ENCODE assay signal across 8 mouse cellular contexts in genomic region chr12:88709223-88709622, GRCm38 (mm10). TPM values are rescaled to one million over a fixed set of nuclear protein-coding genes. Genes with fewer than 3 reads are reported as not detected.
A peak's percentile ranks its signal among the peaks of the same experiment; 100 is the strongest.
DNase-seq lines count a peak whose midpoint lies in the region; ATAC-seq and TF ChIP-seq lines count a peak whose summit lies in the region.

No protein-coding gene starts in this region.

- ATAC-seq in Patski = no peak
- 0 out of 2 replicates have a peak, but pooled peaks have one; percentile 54 for ATAC-seq in hindbrain, embryonic 13.5 days (ENCODE audit: low FRiP score)
- ATAC-seq in neural tube, embryonic 11.5 days (ENCODE audit: insufficient read depth, low FRiP score, low TSS enrichment) = peak; percentile 74
- ATAC-seq in activated CD4-positive, CD25-positive, alpha-beta regulatory T cell, adult 4 months = no peak

- H3K36me3 ChIP-seq in embryonic facial prominence, embryonic 10.5 days (replicated peaks) = no peaks in the 10 kb centered on the region
- no peaks in the 10 kb centered on the region for H3K36me3 ChIP-seq in hindbrain, embryonic 13.5 days
- H3K36me3 ChIP-seq in neural tube, embryonic 11.5 days (ENCODE audit: control insufficient read depth, insufficient read depth, low read length) = no peaks in the 10 kb centered on the region

- peak in 1 of 2 experiments; percentile 24 for DNase-seq in cerebellum, adult 2 months
- DNase-seq in cerebellum, adult 11-12 months = no peak
- DNase-seq in Patski (ENCODE audit: low read depth, low spot score) (no peak), liver (peak; percentile 68)
- peak; percentile 85 for DNase-seq in embryonic facial prominence, embryonic 10.5 days (ENCODE audit: low spot score)
- peak; percentile 79 for DNase-seq in neural tube, embryonic 11.5 days (ENCODE audit: low spot score)

- H3K27ac ChIP-seq in cerebellum, adult 2 months (ENCODE audit: insufficient read depth, low read length) = no peak overlapping the region
- no peak overlapping the region for H3K27ac ChIP-seq in embryonic facial prominence, embryonic 10.5 days (replicated peaks)
- H3K27ac ChIP-seq in hindbrain, embryonic 13.5 days = no peak overlapping the region
- no peak overlapping the region for H3K27ac ChIP-seq in neural tube, embryonic 11.5 days (ENCODE audit: low read depth, low read length)

- H3K4me2 ChIP-seq in hindbrain, embryonic 13.5 days = no peak overlapping the region
- no peak overlapping the region for H3K4me2 ChIP-seq in neural tube, embryonic 11.5 days (ENCODE audit: low read depth)

- H3K9ac ChIP-seq in hindbrain, embryonic 13.5 days = no peak overlapping the region
- no peak overlapping the region for H3K9ac ChIP-seq in neural tube, embryonic 11.5 days (ENCODE audit: low read length)

- 8% methylated on average over 11 of the region's 11 CpGs for WGBS in cerebellum, adult 2 months
- WGBS in embryonic facial prominence, embryonic 10.5 days = 11% methylated on average over 11 of the region's 11 CpGs
- 8% methylated on average over 11 of the region's 11 CpGs for WGBS in hindbrain, embryonic 13.5 days
- WGBS in neural tube, embryonic 11.5 days = 10% methylated on average over 11 of the region's 11 CpGs

- no peak overlapping the region for H3K4me3 ChIP-seq in cerebellum, adult 2 months (replicated peaks; ENCODE audit: insufficient read depth, low read depth, low read length)
- H3K4me3 ChIP-seq in embryonic facial prominence, embryonic 10.5 days = no peak overlapping the region
- H3K4me3 ChIP-seq in hindbrain, embryonic 13.5 days = no peak overlapping the region
- H3K4me3 ChIP-seq in neural tube, embryonic 11.5 days (ENCODE audit: low read depth, low read length) = no peak overlapping the region

- no peaks in the 10 kb centered on the region for H3K9me3 ChIP-seq in embryonic facial prominence, embryonic 10.5 days
- no peaks in the 10 kb centered on the region for H3K9me3 ChIP-seq in hindbrain, embryonic 13.5 days
- H3K9me3 ChIP-seq in neural tube, embryonic 11.5 days (ENCODE audit: control insufficient read depth, low read length) = no peaks in the 10 kb centered on the region

- in situ Hi-C loops in Patski (cut with MboI; ENCODE audit: low pct_unique_long_range_greater_than_20kb) = loop anchor here (10.0 kb wide), 1 partner anchor 304 kb away; no protein-coding TSS in a partner anchor

- TF ChIP-seq POLR2A in cerebellum, adult 2 months (IDR thresholded peaks at IDR 0.05; ENCODE audit: borderline replicate concordance, insufficient read depth, low read length) = no peak

- no peaks in the 10 kb centered on the region; the same call in 1 of the 2 replicates for H3K4me1 ChIP-seq in cerebellum, adult 2 months (ENCODE audit: control insufficient read depth, insufficient read depth, low read length)
- no peaks in the 10 kb centered on the region; the same call in 1 of the 2 replicates for H3K4me1 ChIP-seq in embryonic facial prominence, embryonic 10.5 days
- peaks cover 13% of the 10 kb centered on the region for H3K4me1 ChIP-seq in hindbrain, embryonic 13.5 days (replicated peaks)
- H3K4me1 ChIP-seq in neural tube, embryonic 11.5 days (ENCODE audit: control insufficient read depth, insufficient read depth, low read length) = no peaks in the 10 kb centered on the region

- POLR2A ChIA-PET in Patski (lab: Charles Lee) = no interaction called here

- TF ChIP-seq CTCF in cerebellum, adult 2 months (IDR thresholded peaks at IDR 0.05; ENCODE audit: borderline replicate concordance, insufficient read depth, low read depth, low read length) = peak; percentile 22; the same call in 1 of the 2 replicates
- peak; percentile 58 for TF ChIP-seq CTCF in Patski (IDR thresholded peaks at IDR 0.05)

- CTCF ChIA-PET in Patski (lab: Charles Lee) = no interaction called here

- no peaks in the 10 kb centered on the region for H3K27me3 ChIP-seq in cerebellum, adult 2 months (ENCODE audit: control insufficient read depth, insufficient read depth, low read length)
- H3K27me3 ChIP-seq in Patski = no peaks in the 10 kb centered on the region
- H3K27me3 ChIP-seq in embryonic facial prominence, embryonic 10.5 days (replicated peaks; ENCODE audit: low read depth, poor library complexity, severe bottlenecking) = no peaks in the 10 kb centered on the region
- no peaks in the 10 kb centered on the region for H3K27me3 ChIP-seq in hindbrain, embryonic 13.5 days
- no peaks in the 10 kb centered on the region for H3K27me3 ChIP-seq in neural tube, embryonic 11.5 days (ENCODE audit: control insufficient read depth, insufficient read depth, low read length)

RNA-seq across cellular contexts. Expression of gene Nrxn3, which starts 13.5 kb away (rescaled TPM):
- polyA plus RNA-seq in cerebellum, adult 2 months (2012; rRNA removed) = 101 and 107 TPM in 2 replicates
- not detected for polyA plus RNA-seq in Patski (2021)
- polyA plus RNA-seq in embryonic facial prominence, embryonic 10.5 days (2016; fragmentation: Nextera tagmentation; extraction: Ambion mirVana) = 3.5 and 4.4 TPM in 2 replicates
- polyA plus RNA-seq in hindbrain, embryonic 13.5 days (2015; fragmentation: Nextera tagmentation; extraction: Ambion mirVana) = 84.3 and 92.1 TPM in 2 replicates
- polyA plus RNA-seq in neural tube, embryonic 11.5 days (2014; fragmentation: Nextera tagmentation; extraction: Ambion mirVana) = 26.7 and 29.2 TPM in 2 replicates
- polyA plus RNA-seq in activated CD4-positive, CD25-positive, alpha-beta regulatory T cell, adult 4 months (2017; shearing (Covaris generic)) = under 1 TPM in 1 of 2 experiments, not detected in 1; 0.08 TPM

Comparison
In these comparisons a context has a peak if more than half of its experiments do, and no peak if none do; other contexts are left out.
1. DNase-seq: peak in embryonic facial prominence, embryonic 10.5 days (single experiment), liver (single experiment) and neural tube, embryonic 11.5 days (single experiment); none in cerebellum, adult 11-12 months (single experiment) and Patski (single experiment).
2. ATAC-seq: peak in hindbrain, embryonic 13.5 days (single experiment) and neural tube, embryonic 11.5 days (single experiment); none in Patski (single experiment) and activated CD4-positive, CD25-positive, alpha-beta regulatory T cell, adult 4 months (single experiment).